Mouse (Mus musculus): ENCODE data around the gene Timp2.

- TF ChIP-seq POLR2A (IDR thresholded peaks at IDR 0.05; ENCODE audit: low read depth, low read length), result no peak
- no peak for TF ChIP-seq CTCF (IDR thresholded peaks at IDR 0.05; ENCODE audit: borderline replicate concordance, insufficient read depth, low read length)
These were observed 26.6 kb downstream of the Timp2 start for GRCm38 (mm10) chr11:118328947-118329346.

Measured in embryonic fibroblast, embryonic 13.5 days (primary cell).